Mouse (Mus musculus): ENCODE data around the gene Jtb.
"Not testable (repeated sequence)": the region's sequence is repeated elsewhere in the genome, so short reads cannot be mapped to it uniquely, and the experiment has no call there.

Gene Jtb

GRCm38 (mm10) chr3:90222941-90223340 is 8.5 kb upstream of the Jtb start:
- no peak for DNase-seq (ENCODE audit: extremely low spot score, low spot score)

GRCm38 (mm10) chr3:90224331-90224730 is 7.1 kb upstream of the Jtb start:
- DNase-seq (ENCODE audit: extremely low spot score, low spot score): no peak

- no peak for DNase-seq (ENCODE audit: extremely low spot score, low spot score)
Measured at GRCm38 (mm10) chr3:90231075-90231474, 322 bp upstream of the Jtb start.

- no peak for DNase-seq (ENCODE audit: extremely low spot score, low spot score)
Measured at GRCm38 (mm10) chr3:90241251-90241650, 9.9 kb downstream of the Jtb start.

GRCm38 (mm10) chr3:90241669-90242358 is 10.4 kb downstream of the Jtb start:
- DNase-seq (ENCODE audit: extremely low spot score, low spot score): no peak

- DNase-seq (ENCODE audit: extremely low spot score, low spot score): peak; percentile 69
Measured at GRCm38 (mm10) chr3:90242984-90243775, 11.8 kb downstream of the Jtb start, which contains the start of gene Creb3l4. Gene Creb3l4 (minus strand): TSS chr3:90243512.

GRCm38 (mm10) chr3:90245406-90245805 is 14.0 kb downstream of the Jtb start:
- no peak for DNase-seq (ENCODE audit: extremely low spot score, low spot score)

GRCm38 (mm10) chr3:90247630-90247959 is 16.2 kb downstream of the Jtb start:
- no peak for DNase-seq (ENCODE audit: extremely low spot score, low spot score)

- DNase-seq (ENCODE audit: extremely low spot score, low spot score): peak; percentile 92
Measured at GRCm38 (mm10) chr3:90247960-90248745, 16.8 kb downstream of the Jtb start, which contains the start of gene Slc39a1. Gene Slc39a1 (plus strand): TSS chr3:90248172.

- DNase-seq (ENCODE audit: extremely low spot score, low spot score): no peak
Measured at GRCm38 (mm10) chr3:90248746-90249100, 17.3 kb downstream of the Jtb start.

GRCm38 (mm10) chr3:90250791-90251190 is 19.4 kb downstream of the Jtb start:
- no peak for DNase-seq (ENCODE audit: extremely low spot score, low spot score)

GRCm38 (mm10) chr3:90251731-90252226 is 20.4 kb downstream of the Jtb start:
- DNase-seq (ENCODE audit: extremely low spot score, low spot score): not testable (repeated sequence)

GRCm38 (mm10) chr3:90252659-90253058 is 21.3 kb downstream of the Jtb start:
- DNase-seq (ENCODE audit: extremely low spot score, low spot score): not testable (repeated sequence)

- not testable (repeated sequence) for DNase-seq (ENCODE audit: extremely low spot score, low spot score)
Measured at GRCm38 (mm10) chr3:90253174-90253573, 21.8 kb downstream of the Jtb start.

- peak; percentile 92 for DNase-seq (ENCODE audit: extremely low spot score, low spot score)
Measured at GRCm38 (mm10) chr3:90253653-90254418, 22.4 kb downstream of the Jtb start, which contains the start of gene Crtc2. Gene Crtc2 (plus strand): TSS chr3:90254163.

- no peak for DNase-seq (ENCODE audit: extremely low spot score, low spot score)
Measured at GRCm38 (mm10) chr3:90254419-90255193, 23.2 kb downstream of the Jtb start.

- no peak for DNase-seq (ENCODE audit: extremely low spot score, low spot score)
Measured at GRCm38 (mm10) chr3:90255194-90255565, 23.8 kb downstream of the Jtb start.

- no peak for DNase-seq (ENCODE audit: extremely low spot score, low spot score)
Measured at GRCm38 (mm10) chr3:90255784-90256353, 24.5 kb downstream of the Jtb start.

- no peak for DNase-seq (ENCODE audit: extremely low spot score, low spot score)
Measured at GRCm38 (mm10) chr3:90256731-90257530, 25.5 kb downstream of the Jtb start.
